Mouse (Mus musculus) embryonic facial prominence, embryonic 11.5 days (tissue): ENCODE data around the gene Wdcp. TPM values are rescaled to one million over a fixed set of nuclear protein-coding genes. Genes with fewer than 3 reads are reported as not detected.
A peak's percentile ranks its signal among the peaks of the same experiment; 100 is the strongest.

Experiments
- ATAC-seq: fragments of 200-750 bp; cut with Nextera tagmentation; replicated peaks from 2 replicates; pipeline ENCODE4 v1.8.0; 2017; ENCODE audit warnings: low read depth; ENCODE audit not compliant: insufficient number of reproducible peaks, low FRiP score, low TSS enrichment
- DNase-seq: peaks from one replicate; pipeline ENCODE4 v3.0.0-alpha.2; 2015; ENCODE audit warnings: low spot score
- H3K27ac ChIP-seq: fragments of 300-500 bp; sonication (generic); replicated peaks from 2 replicates; pipeline ENCODE4 v1.5.1; 2014; ENCODE audit warnings: mild to moderate bottlenecking, low read depth, low read length, control low read depth
- H3K27me3 ChIP-seq: fragments of 300-500 bp; sonication (generic); 2 replicates; pipeline ENCODE4 v1.6.1; 2014; ENCODE audit warnings: mild to moderate bottlenecking, low read length, moderate library complexity, mixed read lengths; ENCODE audit not compliant: control insufficient read depth, insufficient read depth
- H3K36me3 ChIP-seq: fragments of 300-500 bp; sonication (generic); replicated peaks from 2 replicates; pipeline ENCODE4 v1.6.1; 2014; ENCODE audit warnings: low read depth, mild to moderate bottlenecking, low read length, moderate library complexity, mixed read lengths; ENCODE audit not compliant: control insufficient read depth, insufficient read depth
- H3K4me1 ChIP-seq: fragments of 300-500 bp; sonication (generic); 2 replicates; pipeline ENCODE4 v1.6.1; 2014; ENCODE audit warnings: low read length, mixed read lengths; ENCODE audit not compliant: control insufficient read depth, insufficient read depth
- H3K4me2 ChIP-seq: fragments of 300-500 bp; sonication (generic); 2 replicates; pipeline ENCODE4 v1.6.1; 2014; ENCODE audit warnings: low read depth, mild to moderate bottlenecking, control low read depth, low read length, moderate library complexity
- H3K4me3 ChIP-seq: fragments of 300-500 bp; sonication (generic); 2 replicates; pipeline ENCODE4 v1.5.1; 2014; ENCODE audit warnings: low read depth, low read length, control low read depth
- H3K9ac ChIP-seq: fragments of 300-500 bp; sonication (generic); replicated peaks from 2 replicates; pipeline ENCODE4 v1.6.1; 2014; ENCODE audit warnings: mild to moderate bottlenecking, control low read depth, low read length
- H3K9me3 ChIP-seq: fragments of 300-500 bp; sonication (generic); replicated peaks from 2 replicates; pipeline ENCODE4 v1.6.1; 2016; ENCODE audit warnings: mild to moderate bottlenecking, low read length, inconsistent platforms, mixed read lengths; ENCODE audit not compliant: control insufficient read depth
- WGBS: fragments of 180-500 bp; shearing (Covaris S2); extraction: QIAGEN DNeasy Blood & Tissue Kit; methylation state at CpG from one replicate; pipeline ENCODE4 v1.1.7; 2014; 5-methylcytosine and 5-hydroxymethylcytosine counted together
- polyA plus RNA-seq: library from polyadenylated mRNA; unstranded; fragments of >200 nt; fragmentation: Nextera tagmentation; extraction: Ambion mirVana; gene quantifications from 2 replicates; pipeline ENCODE4 v1.2.1, GENCODE M21; 2014

Gene Wdcp
- polyA plus RNA-seq, 1 experiment from 2014 or later, result 15.8 TPM

GRCm38 (mm10) chr12:4856160-4856559 is 13.1 kb downstream of the Wdcp start:
- ATAC-seq (no peak), DNase-seq (no peak)
- Histone ChIP-seq H3K27me3 (no peaks in the 10 kb centered on the region), H3K4me2 (no peak overlapping the region), H3K9me3 (no peaks in the 10 kb centered on the region), H3K4me3 (no peak overlapping the region), H3K36me3 (peaks cover 8% of the 10 kb centered on the region), H3K4me1 (no peaks in the 10 kb centered on the region), H3K9ac (no peak overlapping the region), H3K27ac (no peak overlapping the region)
- 92% methylated on average over 5 of the region's 5 CpGs for WGBS

DNA sequence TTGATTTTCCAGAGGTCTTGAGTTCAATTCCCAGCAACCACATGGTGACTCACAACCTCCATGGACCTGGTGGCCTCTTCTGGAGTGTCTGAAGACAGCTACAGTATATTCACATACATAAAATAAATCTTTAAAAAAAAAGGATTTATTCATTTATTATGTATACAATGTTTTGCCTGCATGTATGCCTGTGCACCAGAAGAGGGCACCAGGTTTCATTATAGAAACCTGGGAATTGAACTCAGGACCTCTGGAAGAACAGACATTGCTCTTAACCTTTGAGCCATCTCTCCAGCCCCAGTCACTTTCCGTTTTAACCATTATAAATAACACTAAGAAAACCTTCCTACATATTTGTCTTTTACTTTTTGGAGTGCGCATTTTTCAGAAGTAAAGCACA is 13.7 kb downstream of the Wdcp start:
- no peak for DNase-seq
- peaks cover 8% of the 10 kb centered on the region for H3K36me3 ChIP-seq

DNA sequence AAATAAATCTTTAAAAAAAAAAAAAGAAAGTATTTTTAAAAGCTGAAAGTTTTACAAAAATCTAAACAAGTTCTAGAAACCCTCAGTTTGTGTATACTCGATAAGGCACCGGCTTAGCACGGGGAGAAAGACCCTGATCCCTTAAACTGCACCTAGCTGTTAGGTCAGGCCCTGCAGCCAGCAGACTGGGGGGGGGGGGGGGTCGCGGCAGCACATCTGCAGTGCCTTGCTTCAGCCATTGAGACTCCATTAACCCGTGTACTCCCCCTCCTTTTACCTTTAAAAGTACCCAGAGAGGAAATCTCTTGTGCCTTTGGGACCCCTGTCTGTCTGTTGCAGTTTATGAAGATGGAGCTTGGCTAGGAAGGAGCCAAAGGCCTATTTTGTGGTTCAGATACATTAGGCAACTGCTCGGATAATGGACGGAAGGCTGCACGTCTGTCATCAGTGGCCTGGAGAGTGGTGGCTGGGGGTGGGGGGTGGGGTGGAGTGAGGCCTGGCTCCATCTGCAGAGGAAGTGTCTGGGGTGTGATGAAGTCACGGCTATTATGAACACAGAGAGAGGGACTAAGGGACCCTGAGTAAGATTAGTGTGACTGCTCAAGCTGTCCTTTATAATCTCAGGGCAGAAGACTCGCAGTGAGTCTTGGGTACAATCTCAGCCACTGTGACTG is 16.3 kb downstream of the Wdcp start:
- 0 out of 2 replicates have a peak overlapping the region, but pooled peaks have one; percentile 3 for H3K27ac ChIP-seq

More for the DNA sequence above, 13.7 kb downstream of the Wdcp start:
- ATAC-seq, result no peak
- no peak overlapping the region for H3K4me3 ChIP-seq
- no peak overlapping the region for H3K4me2 ChIP-seq
- H3K4me1 ChIP-seq, result no peaks in the 10 kb centered on the region
- 96% methylated on average over 2 of the region's 2 CpGs for WGBS
- no peaks in the 10 kb centered on the region for H3K9me3 ChIP-seq
- no peak overlapping the region for H3K9ac ChIP-seq
- H3K27me3 ChIP-seq, result no peaks in the 10 kb centered on the region
- no peak overlapping the region for H3K27ac ChIP-seq

DNA sequence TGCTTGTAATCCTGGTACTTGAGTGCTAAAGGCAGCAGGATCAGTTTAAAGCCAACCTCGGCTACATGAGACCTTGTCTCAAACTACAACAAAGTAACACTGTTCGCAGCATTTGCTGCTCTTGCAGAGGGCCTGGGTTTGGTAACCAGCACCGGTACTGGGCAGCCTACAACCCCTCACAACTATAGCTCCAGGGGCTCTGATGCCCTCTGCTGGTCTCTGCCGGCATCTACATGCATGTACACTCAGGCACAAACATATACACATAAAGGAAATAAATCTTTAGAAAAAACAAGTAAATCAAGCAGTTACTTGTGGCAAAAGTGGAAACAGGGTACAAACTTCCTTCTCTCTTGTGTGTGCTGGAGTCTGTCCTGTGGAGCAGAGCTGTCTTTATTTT is 19.6 kb downstream of the Wdcp start:
- Histone ChIP-seq H3K4me3 (no peak overlapping the region), H3K9me3 (no peaks in the 10 kb centered on the region), H3K9ac (no peak overlapping the region), H3K27ac (no peak overlapping the region), H3K4me1 (peaks cover 2% of the 10 kb centered on the region; the same call in 1 of the 2 replicates), H3K36me3 (no peaks in the 10 kb centered on the region), H3K27me3 (no peaks in the 10 kb centered on the region), H3K4me2 (no peak overlapping the region)
- ATAC-seq (no peak), DNase-seq (no peak)
- 83% methylated on average over 4 of the region's 4 CpGs for WGBS

More for the DNA sequence above, 16.3 kb downstream of the Wdcp start:
- Histone ChIP-seq H3K9me3 (no peaks in the 10 kb centered on the region), H3K4me3 (no peak overlapping the region), H3K9ac (no peak overlapping the region), H3K4me2 (no peak overlapping the region), H3K4me1 (peaks cover 2% of the 10 kb centered on the region; the same call in 1 of the 2 replicates), H3K36me3 (peaks cover 4% of the 10 kb centered on the region; the same call in 1 of the 2 replicates), H3K27me3 (no peaks in the 10 kb centered on the region)
- 44% methylated on average over 11 of the region's 11 CpGs for WGBS
- ATAC-seq (no peak), DNase-seq (no peak)

DNA sequence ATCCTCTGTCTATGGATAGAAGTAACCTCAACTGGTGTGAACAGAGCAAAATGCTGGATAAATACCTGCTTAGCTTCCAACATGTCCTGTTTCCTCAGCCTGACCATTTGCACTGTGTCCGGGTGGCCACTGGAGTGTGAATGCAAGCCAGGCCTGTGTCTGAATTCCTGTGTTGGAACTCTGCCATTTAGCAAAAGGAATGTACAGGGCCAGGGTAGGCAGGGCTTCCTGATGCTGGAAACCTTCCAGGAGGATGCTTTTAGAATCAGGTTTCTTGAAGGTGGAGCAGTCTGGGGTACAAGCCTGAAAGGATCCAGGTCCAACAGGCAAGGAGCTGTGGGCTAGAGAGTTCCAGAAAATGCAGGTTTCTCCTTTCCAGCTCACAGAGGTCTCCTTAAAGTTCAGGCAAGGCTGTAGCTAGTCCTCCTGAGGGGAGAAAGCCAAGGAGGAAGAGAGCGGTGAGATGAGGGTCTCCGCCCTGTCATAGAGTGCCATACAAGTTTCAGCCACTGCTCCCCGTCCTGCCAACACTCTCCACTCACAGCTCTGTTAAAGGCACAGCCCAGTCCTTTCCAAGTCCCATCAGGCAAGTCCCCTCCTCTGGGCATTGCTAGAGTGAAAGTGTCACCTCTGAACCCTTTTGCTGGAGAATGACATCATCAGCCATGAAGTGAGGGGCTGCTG is 20.7 kb downstream of the Wdcp start:
- Histone ChIP-seq H3K9me3 (no peaks in the 10 kb centered on the region), H3K36me3 (no peaks in the 10 kb centered on the region), H3K9ac (no peak overlapping the region), H3K4me2 (no peak overlapping the region), H3K4me3 (no peak overlapping the region), H3K27me3 (no peaks in the 10 kb centered on the region), H3K27ac (no peak overlapping the region), H3K4me1 (peaks cover 2% of the 10 kb centered on the region; the same call in 1 of the 2 replicates)
- DNase-seq (no peak), ATAC-seq (peak; percentile 41; the same call in 1 of the 2 replicates)
- 68% methylated on average over 4 of the region's 4 CpGs for WGBS

DNA sequence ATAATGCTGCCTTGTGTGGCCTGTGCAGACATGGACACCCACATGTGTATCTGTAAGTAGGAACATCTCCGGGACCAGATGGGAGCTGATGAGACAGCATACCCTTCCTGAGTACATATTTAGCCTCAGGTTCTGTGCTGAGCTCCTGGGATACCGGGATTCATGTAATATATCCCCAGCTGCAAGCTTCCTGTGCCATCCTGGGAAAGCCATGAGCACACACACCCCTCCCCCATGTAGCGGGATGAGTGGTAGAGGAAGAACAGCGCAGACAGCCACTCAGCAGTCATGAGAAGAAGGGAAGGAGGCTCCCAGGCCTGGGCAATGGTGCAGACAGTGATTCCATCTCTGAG is 21.2 kb downstream of the Wdcp start:
- no peak overlapping the region for H3K9ac ChIP-seq
- ATAC-seq (0 out of 2 replicates have a peak, but pooled peaks have one; percentile 2), DNase-seq (no peak)
- 66% methylated on average over 4 of the region's 4 CpGs for WGBS
- H3K4me1 ChIP-seq, result peaks cover 2% of the 10 kb centered on the region; the same call in 1 of the 2 replicates
- no peaks in the 10 kb centered on the region for H3K36me3 ChIP-seq
- no peaks in the 10 kb centered on the region for H3K27me3 ChIP-seq
- no peaks in the 10 kb centered on the region for H3K9me3 ChIP-seq
- no peak overlapping the region for H3K27ac ChIP-seq
- H3K4me3 ChIP-seq, result no peak overlapping the region
- H3K4me2 ChIP-seq, result no peak overlapping the region

DNA sequence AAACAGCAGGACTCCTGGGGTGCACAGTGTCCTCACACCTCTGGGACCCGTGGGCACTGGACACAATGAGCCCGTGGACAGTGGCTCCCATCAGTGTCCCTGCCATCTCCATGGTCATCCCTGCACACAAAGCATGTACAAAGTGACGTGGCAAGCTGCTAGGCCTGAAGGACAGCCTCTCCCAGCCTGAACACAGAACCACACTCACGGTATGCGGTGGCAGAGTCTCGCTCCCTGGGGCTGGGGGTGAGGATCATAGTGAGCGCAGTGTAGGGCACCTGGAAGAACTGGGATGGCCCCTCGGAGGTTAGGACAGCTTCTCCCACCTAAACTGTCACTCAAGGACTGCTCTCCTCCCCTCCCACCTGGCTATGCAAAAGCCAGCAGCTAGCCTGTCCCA is 25.8 kb downstream of the Wdcp start:
- no peak for ATAC-seq
- no peaks in the 10 kb centered on the region for H3K27me3 ChIP-seq

DNA sequence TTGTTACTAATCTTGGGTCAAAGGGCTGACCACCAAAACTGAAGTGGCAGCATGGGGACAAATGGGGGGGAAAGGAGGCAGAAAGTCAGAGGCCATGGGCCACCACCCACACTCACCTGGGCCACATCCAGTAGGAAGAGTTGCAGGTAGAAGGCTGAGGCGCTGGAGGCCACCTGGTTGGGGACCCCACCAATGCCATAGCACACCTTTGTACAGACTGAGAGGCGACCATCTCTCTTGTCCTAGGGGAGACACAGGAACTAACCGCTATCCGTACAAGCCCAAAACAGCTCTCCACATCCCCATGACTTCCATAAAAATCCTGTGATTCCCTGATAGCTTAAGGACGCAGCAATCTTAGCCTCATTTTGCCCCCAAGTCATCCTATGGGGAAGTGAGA is 28.2 kb downstream of the Wdcp start:
- no peaks in the 10 kb centered on the region for H3K4me1 ChIP-seq
- no peak for ATAC-seq
- 90% methylated on average over 5 of the region's 5 CpGs for WGBS

More for the DNA sequence above, 25.8 kb downstream of the Wdcp start:
- no peaks in the 10 kb centered on the region for H3K36me3 ChIP-seq
- H3K9ac ChIP-seq, result no peak overlapping the region
- WGBS, result 75% methylated on average over 8 of the region's 8 CpGs
- no peak overlapping the region for H3K4me3 ChIP-seq
- H3K27ac ChIP-seq, result no peak overlapping the region
- H3K4me1 ChIP-seq, result peaks cover under 1% of the 10 kb centered on the region; the same call in 1 of the 2 replicates
- H3K4me2 ChIP-seq, result no peak overlapping the region
- DNase-seq, result no peak
- no peaks in the 10 kb centered on the region for H3K9me3 ChIP-seq

More for the DNA sequence above, 28.2 kb downstream of the Wdcp start:
- Histone ChIP-seq H3K36me3 (no peaks in the 10 kb centered on the region), H3K4me2 (no peak overlapping the region), H3K27me3 (no peaks in the 10 kb centered on the region), H3K9me3 (no peaks in the 10 kb centered on the region), H3K27ac (no peak overlapping the region), H3K9ac (no peak overlapping the region), H3K4me3 (no peak overlapping the region)
- DNase-seq, result no peak
